Mouse (Mus musculus): ENCODE data around the gene Cks1b. TPM values are rescaled to one million over a fixed set of nuclear protein-coding genes. Genes with fewer than 3 reads are reported as not detected.
"Not testable (repeated sequence)": the region's sequence is repeated elsewhere in the genome, so short reads cannot be mapped to it uniquely, and the experiment has no call there.

The Cks1b gene
- polyA plus RNA-seq, 1 experiment from 2014 or later: 510 TPM

- Histone ChIP-seq H3K4me2 (ENCODE audit: low read length) (peak within 1 kb of the TSS; percentile 71), H3K27ac (ENCODE audit: low read depth) (peak within 1 kb of the TSS; percentile 86), H3K27me3 (replicated peaks; ENCODE audit: control insufficient read depth, insufficient read depth, low read length) (no peaks in the 10 kb centered on the region), H3K9ac (ENCODE audit: low read length) (peak within 1 kb of the TSS; percentile 90), H3K4me3 (ENCODE audit: low read depth, low read length) (peak within 1 kb of the TSS; percentile 98), H3K36me3 (ENCODE audit: control insufficient read depth, insufficient read depth, low read length) (peaks cover 64% of the 10 kb centered on the region), H3K4me1 (replicated peaks; ENCODE audit: control insufficient read depth, insufficient read depth, low read length) (peaks cover 10% of the 10 kb centered on the region), H3K9me3 (ENCODE audit: control insufficient read depth, low read length) (no peaks in the 10 kb centered on the region)
- DNase-seq (ENCODE audit: low spot score) (peak; percentile 94), ATAC-seq (replicated peaks; ENCODE audit: low FRiP score, low TSS enrichment, low read depth) (peak; percentile 97)
- WGBS: 2% methylated on average over 62 of the region's 68 CpGs
Measured at GRCm38 (mm10) chr3:89430171-89431159, 12.3 kb upstream of the Cks1b start, which contains the start of gene Pygo2. TSS of gene Pygo2 (plus strand) at chr3:89430214.

DNA sequence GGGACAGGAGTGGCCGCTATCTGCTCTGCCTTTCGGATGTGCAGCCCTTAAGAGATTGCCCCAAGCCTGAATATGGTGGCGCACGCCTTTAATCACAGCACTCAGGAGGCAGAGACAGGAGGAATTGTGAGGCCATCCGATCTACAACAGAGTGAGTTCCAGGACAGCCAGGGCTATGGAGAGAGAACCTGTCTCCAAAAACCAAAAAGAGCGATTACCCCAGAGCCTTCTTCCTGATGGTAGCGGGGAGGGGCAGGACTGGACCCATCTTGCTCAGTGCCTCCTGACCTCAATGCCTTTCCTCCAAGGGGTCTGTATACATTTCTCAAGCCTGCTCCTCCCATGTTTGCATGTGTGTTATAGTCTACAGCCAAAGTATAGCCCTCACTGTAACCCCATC, 10.8 kb upstream of the Cks1b start:
- not testable (repeated sequence) for H3K4me3 ChIP-seq (ENCODE audit: low read depth, low read length); H3K27ac ChIP-seq (ENCODE audit: low read depth); DNase-seq (ENCODE audit: low spot score); ATAC-seq (replicated peaks; ENCODE audit: low FRiP score, low TSS enrichment, low read depth); H3K9ac ChIP-seq (ENCODE audit: low read length); H3K9me3 ChIP-seq (ENCODE audit: control insufficient read depth, low read length); H3K27me3 ChIP-seq (replicated peaks; ENCODE audit: control insufficient read depth, insufficient read depth, low read length); H3K4me2 ChIP-seq (ENCODE audit: low read length)
- H3K36me3 ChIP-seq (ENCODE audit: control insufficient read depth, insufficient read depth, low read length): peaks cover 60% of the 10 kb centered on the region
- 93% methylated on average over 7 of the region's 7 CpGs for WGBS
- H3K4me1 ChIP-seq (replicated peaks; ENCODE audit: control insufficient read depth, insufficient read depth, low read length): peaks cover 19% of the 10 kb centered on the region

GRCm38 (mm10) chr3:89425876-89426275, 7.7 kb upstream of the Cks1b start:
- Histone ChIP-seq H3K9me3 (ENCODE audit: control insufficient read depth, low read length) (no peaks in the 10 kb centered on the region), H3K27me3 (replicated peaks; ENCODE audit: control insufficient read depth, insufficient read depth, low read length) (no peaks in the 10 kb centered on the region), H3K36me3 (ENCODE audit: control insufficient read depth, insufficient read depth, low read length) (peaks cover 45% of the 10 kb centered on the region), H3K4me3 (ENCODE audit: low read depth, low read length) (no peak overlapping the region), H3K27ac (ENCODE audit: low read depth) (no peak overlapping the region), H3K4me1 (replicated peaks; ENCODE audit: control insufficient read depth, insufficient read depth, low read length) (peaks cover 32% of the 10 kb centered on the region), H3K4me2 (ENCODE audit: low read length) (no peak overlapping the region), H3K9ac (ENCODE audit: low read length) (no peak overlapping the region)
- 90% methylated on average over 4 of the region's 4 CpGs for WGBS
- ATAC-seq (replicated peaks; ENCODE audit: low FRiP score, low TSS enrichment, low read depth): no peak
- no peak for DNase-seq (ENCODE audit: low spot score)

DNA sequence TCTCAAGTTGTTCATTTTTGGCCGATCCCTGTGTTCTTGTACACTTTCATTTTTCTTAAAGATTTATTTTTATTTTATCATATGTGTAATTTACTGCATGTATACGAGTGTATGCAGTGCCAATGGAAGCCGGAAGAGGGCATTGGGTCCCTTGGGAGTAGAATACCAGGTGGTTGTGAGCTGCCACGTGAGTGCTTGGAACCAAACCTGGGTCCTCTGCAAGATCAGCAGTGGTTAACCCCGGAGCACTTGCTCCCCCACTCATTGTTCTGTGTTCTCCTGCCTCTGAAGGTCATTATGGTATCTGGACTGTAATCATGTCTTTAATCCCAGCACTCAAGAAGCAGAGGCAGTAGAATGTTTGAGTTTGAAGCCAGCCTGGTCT, 7.0 kb upstream of the Cks1b start:
- no peak overlapping the region for H3K4me2 ChIP-seq (ENCODE audit: low read length)

GRCm38 (mm10) chr3:89424416-89425140, 6.4 kb upstream of the Cks1b start:
- Histone ChIP-seq H3K27ac (ENCODE audit: low read depth) (no peak overlapping the region; the same call in 1 of the 2 replicates), H3K4me2 (ENCODE audit: low read length) (no peak overlapping the region), H3K4me1 (replicated peaks; ENCODE audit: control insufficient read depth, insufficient read depth, low read length) (peaks cover 38% of the 10 kb centered on the region), H3K9me3 (ENCODE audit: control insufficient read depth, low read length) (no peaks in the 10 kb centered on the region), H3K9ac (ENCODE audit: low read length) (no peak overlapping the region), H3K27me3 (replicated peaks; ENCODE audit: control insufficient read depth, insufficient read depth, low read length) (no peaks in the 10 kb centered on the region), H3K4me3 (ENCODE audit: low read depth, low read length) (no peak overlapping the region), H3K36me3 (ENCODE audit: control insufficient read depth, insufficient read depth, low read length) (peaks cover 45% of the 10 kb centered on the region)
- ATAC-seq (replicated peaks; ENCODE audit: low FRiP score, low TSS enrichment, low read depth) (no peak), DNase-seq (ENCODE audit: low spot score) (no peak)
- 77% methylated on average over 5 of the region's 5 CpGs for WGBS

More for the DNA sequence above, 7.0 kb upstream of the Cks1b start:
- Histone ChIP-seq H3K36me3 (ENCODE audit: control insufficient read depth, insufficient read depth, low read length) (peaks cover 45% of the 10 kb centered on the region), H3K9ac (ENCODE audit: low read length) (no peak overlapping the region), H3K27ac (ENCODE audit: low read depth) (no peak overlapping the region), H3K4me3 (ENCODE audit: low read depth, low read length) (no peak overlapping the region), H3K27me3 (replicated peaks; ENCODE audit: control insufficient read depth, insufficient read depth, low read length) (no peaks in the 10 kb centered on the region), H3K9me3 (ENCODE audit: control insufficient read depth, low read length) (no peaks in the 10 kb centered on the region), H3K4me1 (replicated peaks; ENCODE audit: control insufficient read depth, insufficient read depth, low read length) (peaks cover 38% of the 10 kb centered on the region)
- ATAC-seq (replicated peaks; ENCODE audit: low FRiP score, low TSS enrichment, low read depth) (no peak), DNase-seq (ENCODE audit: low spot score) (no peak)
- 84% methylated on average over 5 of the region's 5 CpGs for WGBS

DNA sequence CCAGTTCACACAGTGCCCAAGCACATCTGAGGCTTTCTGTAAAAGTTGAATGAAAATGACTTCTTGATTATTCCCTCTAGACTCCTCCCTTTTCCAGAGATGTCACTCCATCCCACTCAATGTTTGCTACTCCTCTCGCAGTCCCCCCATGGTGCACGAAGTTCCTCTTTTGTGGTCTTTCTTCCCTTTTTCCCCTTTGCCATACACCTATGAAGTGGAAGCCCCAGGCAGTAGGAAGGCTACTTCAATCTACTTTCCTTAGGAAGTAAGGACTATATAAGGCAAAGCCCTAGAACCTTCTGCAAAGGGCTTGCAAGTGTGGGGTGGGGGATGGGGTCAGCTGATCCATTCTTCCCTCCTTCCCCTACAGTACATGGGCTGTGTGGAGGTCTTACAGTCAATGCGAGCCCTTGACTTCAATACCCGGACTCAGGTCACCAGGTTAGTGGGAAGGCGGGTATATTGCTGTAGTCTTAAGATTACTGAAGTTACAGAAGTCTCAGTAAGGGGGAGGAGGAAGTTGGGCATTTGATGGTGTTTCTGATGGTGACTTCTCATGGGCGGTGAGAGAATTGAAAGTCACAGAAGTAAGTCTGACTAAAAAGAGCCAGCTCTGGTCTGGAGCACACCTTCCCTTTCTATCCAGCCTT, 4.5 kb upstream of the Cks1b start:
- Histone ChIP-seq H3K27me3 (replicated peaks; ENCODE audit: control insufficient read depth, insufficient read depth, low read length) (no peaks in the 10 kb centered on the region), H3K36me3 (ENCODE audit: control insufficient read depth, insufficient read depth, low read length) (peaks cover 36% of the 10 kb centered on the region), H3K4me1 (replicated peaks; ENCODE audit: control insufficient read depth, insufficient read depth, low read length) (peaks cover 38% of the 10 kb centered on the region), H3K9me3 (ENCODE audit: control insufficient read depth, low read length) (no peaks in the 10 kb centered on the region), H3K4me3 (ENCODE audit: low read depth, low read length) (peak overlapping the region; percentile 53), H3K9ac (ENCODE audit: low read length) (no peak overlapping the region), H3K4me2 (ENCODE audit: low read length) (peak overlapping the region; percentile 98), H3K27ac (ENCODE audit: low read depth) (0 out of 2 replicates have a peak overlapping the region, but pooled peaks have one; percentile 14)
- no peak for ATAC-seq (replicated peaks; ENCODE audit: low FRiP score, low TSS enrichment, low read depth)
- no peak for DNase-seq (ENCODE audit: low spot score)
- 67% methylated on average over 6 of the region's 6 CpGs for WGBS

GRCm38 (mm10) chr3:89421810-89422473, 3.8 kb upstream of the Cks1b start:
- Histone ChIP-seq H3K4me2 (ENCODE audit: low read length) (peak overlapping the region; percentile 98), H3K27ac (ENCODE audit: low read depth) (peak overlapping the region; percentile 98), H3K4me1 (replicated peaks; ENCODE audit: control insufficient read depth, insufficient read depth, low read length) (peaks cover 41% of the 10 kb centered on the region), H3K9me3 (ENCODE audit: control insufficient read depth, low read length) (no peaks in the 10 kb centered on the region), H3K4me3 (ENCODE audit: low read depth, low read length) (peak overlapping the region; percentile 53), H3K9ac (ENCODE audit: low read length) (peak overlapping the region; percentile 61), H3K27me3 (replicated peaks; ENCODE audit: control insufficient read depth, insufficient read depth, low read length) (no peaks in the 10 kb centered on the region), H3K36me3 (ENCODE audit: control insufficient read depth, insufficient read depth, low read length) (peaks cover 28% of the 10 kb centered on the region)
- ATAC-seq (replicated peaks; ENCODE audit: low FRiP score, low TSS enrichment, low read depth) (no peak), DNase-seq (ENCODE audit: low spot score) (peak; percentile 61)
- WGBS: 9% methylated on average over 22 of the region's 22 CpGs

Data from intestine, embryonic 14.5 days (tissue).